Mouse (Mus musculus): ENCODE data around the gene Gm10778.
"Not testable (repeated sequence)": the region's sequence is repeated elsewhere in the genome, so short reads cannot be mapped to it uniquely, and the experiment has no call there.

Gene Gm10778

DNA sequence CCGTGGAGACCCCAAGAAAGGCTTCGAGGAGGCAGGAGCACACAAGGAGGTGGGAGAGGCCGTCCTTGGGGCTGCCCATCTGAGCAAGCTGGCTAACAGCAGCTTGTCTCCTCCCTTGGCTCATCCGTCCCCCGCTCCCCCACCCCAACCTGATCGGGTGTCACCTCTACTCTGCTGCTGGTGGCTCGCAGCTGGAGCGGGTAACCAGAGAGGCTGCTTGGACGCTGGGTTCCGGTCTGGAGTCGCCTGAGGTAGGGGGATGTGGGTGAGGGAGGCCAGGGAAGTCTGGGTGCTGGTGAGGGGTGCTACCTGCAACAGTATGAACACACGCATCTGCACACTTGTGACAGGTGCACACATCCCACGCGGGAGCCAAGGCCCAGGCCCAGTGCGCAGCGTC lies 20.5 kb upstream of the Gm10778 start, which contains the start of gene Ankrd24:
Gene Ankrd24 (plus strand): TSS at position 151 of the 400 bp plus-strand sequence.
- DNase-seq (ENCODE audit: low read depth): no peak

DNA sequence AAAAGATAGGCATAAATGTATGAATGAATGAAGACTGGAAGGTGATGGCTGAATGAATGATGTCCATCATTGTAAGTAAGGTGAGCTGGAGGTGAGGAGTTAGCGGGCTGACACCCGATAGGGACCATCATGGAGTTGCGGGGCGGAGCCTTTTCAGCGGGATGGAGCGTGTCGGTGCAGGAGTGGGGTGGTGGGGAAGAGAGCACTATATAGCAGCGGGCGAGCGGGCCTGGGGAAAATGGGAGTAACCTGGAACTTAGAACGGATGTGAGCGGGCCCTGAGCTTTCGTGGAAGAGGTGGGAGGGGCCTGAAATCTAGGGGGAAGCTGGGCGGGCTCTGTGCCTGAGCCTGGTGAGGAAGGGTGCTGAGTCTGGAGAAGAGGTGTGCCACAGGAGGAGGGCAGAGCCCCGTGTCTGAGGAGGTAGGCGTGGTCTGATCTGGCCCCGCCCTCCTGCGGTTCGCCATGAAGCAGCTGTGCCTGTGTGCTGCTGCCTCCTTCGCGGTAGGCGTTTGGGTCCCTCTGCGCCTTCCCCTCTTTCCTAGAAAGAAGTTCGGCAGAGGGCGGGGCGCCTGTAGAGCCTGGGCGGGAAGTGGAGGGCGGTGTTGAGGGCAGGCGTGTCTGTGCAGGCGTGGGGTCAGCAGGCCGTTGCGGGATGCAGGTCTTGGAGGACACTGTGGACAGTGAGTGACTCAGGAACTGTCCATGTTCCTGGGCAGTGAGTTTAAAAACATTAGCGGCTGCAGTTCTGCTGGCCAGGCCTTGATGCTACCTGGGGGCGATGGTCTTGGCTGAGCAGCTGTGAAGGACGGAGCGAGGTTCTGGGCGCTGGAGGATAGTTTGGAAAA lies 15.4 kb upstream of the Gm10778 start:
- DNase-seq (ENCODE audit: low read depth): peak; percentile 92

DNA sequence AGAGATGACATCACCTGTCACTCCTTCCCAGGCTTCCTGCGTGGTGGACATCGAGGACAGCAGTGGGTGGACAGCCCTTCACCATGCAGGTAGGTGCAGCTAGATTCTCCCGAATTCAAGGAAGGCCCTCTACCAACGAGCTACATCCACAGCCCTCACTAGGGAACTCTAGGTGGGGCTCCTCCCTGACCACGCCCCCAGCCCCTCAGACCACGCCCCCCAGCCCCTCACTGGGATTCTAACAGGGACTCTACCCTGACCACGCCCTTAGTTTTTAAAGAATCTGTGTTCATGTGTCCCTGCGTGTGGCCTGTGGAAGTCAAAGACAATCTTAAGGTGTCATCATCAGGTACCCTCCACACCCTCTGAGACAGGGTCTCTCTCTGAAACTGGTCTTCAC lies 12.5 kb upstream of the Gm10778 start:
- no peak for DNase-seq (ENCODE audit: low read depth)

DNA sequence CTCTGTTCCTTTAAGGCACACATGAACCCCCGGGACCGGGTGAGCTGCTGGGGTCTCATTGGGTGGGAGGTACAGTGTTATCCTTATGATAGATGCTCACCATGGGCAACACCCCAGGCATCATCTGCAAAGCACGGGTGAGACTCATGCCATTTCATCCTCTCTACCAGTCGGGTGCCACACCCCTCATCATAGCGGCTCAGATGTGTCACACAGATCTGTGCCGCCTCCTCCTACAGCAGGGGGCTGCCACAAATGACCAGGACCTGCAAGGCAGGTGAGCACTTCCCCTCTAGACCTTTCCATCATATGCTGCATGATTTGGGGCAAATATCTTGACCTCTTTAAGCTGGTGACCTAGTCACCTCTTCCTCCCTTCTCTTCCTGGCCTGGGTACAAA lies 10.8 kb upstream of the Gm10778 start:
- DNase-seq (ENCODE audit: low read depth): no peak

DNA sequence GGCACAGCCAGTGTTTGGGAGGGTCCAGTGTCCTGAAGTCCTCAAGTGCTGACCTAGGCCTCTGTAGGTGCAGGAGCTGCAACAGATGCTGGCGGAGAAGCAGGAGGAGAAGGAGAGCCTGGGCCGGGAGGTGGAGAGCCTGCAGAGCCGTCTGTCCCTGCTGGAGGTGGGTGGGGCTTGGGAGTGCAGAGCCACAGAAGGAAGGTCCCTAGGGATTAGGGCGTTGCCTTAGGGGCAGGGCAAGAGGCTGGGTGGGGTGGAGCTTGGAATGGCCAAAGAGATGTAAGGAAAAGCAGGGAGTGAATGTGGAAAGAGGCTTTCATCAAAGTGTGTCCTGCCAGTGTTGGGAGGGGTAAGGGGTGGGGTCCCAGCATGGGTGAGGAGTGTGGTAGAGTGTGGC lies 8.0 kb upstream of the Gm10778 start:
- DNase-seq (ENCODE audit: low read depth): not testable (repeated sequence)

DNA sequence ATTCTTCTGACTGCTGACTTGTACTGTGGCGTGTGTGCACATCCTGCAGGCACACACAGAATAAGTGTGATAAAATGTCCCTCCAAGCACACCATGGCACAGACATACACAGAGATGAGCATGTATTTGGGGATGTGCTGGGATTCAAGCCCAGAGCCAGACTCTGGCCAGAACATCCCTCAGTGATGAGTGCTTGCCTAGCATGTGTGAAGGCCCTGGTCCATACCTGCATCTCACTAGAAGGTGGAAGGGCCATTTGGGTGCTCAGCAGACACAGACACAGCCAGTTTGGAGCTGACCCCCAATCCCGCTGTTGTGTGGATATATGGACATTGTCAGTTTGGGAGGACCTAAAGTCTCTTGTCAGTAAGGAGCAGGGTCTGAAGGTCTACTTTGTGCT lies 7.3 kb upstream of the Gm10778 start:
- no peak for DNase-seq (ENCODE audit: low read depth)

DNA sequence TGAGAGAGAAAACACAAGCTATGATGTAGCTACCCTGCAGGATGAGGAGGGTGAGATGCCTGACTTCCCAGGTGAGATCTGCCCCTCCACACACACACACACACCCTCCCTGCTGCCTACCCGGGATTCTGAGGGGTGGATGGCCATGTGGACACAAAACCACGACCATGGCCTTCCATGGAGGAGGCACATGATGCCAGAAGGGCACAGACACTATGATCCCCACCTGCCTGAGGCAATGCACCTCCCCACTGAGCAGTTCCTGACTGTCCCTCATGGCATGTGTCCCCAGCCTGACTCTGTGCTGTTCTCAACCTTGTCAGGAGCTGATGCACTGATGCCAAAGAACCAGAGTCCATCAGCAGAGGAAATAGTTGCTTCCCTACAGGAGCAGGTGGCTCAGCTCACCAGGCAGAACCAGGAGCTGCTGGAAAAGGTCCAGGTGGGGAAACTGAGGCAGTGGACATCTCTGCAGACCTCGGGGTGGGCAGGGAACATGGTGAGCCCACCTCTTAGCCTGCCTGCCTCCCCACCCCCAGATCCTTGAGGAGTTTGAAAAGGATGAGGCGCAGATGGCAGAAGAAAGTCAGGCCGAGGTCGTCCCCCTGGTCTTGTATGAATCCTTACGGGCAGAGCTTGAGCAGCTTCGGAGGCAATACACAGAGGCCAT lies 6.7 kb upstream of the Gm10778 start:
- DNase-seq (ENCODE audit: low read depth): no peak

DNA sequence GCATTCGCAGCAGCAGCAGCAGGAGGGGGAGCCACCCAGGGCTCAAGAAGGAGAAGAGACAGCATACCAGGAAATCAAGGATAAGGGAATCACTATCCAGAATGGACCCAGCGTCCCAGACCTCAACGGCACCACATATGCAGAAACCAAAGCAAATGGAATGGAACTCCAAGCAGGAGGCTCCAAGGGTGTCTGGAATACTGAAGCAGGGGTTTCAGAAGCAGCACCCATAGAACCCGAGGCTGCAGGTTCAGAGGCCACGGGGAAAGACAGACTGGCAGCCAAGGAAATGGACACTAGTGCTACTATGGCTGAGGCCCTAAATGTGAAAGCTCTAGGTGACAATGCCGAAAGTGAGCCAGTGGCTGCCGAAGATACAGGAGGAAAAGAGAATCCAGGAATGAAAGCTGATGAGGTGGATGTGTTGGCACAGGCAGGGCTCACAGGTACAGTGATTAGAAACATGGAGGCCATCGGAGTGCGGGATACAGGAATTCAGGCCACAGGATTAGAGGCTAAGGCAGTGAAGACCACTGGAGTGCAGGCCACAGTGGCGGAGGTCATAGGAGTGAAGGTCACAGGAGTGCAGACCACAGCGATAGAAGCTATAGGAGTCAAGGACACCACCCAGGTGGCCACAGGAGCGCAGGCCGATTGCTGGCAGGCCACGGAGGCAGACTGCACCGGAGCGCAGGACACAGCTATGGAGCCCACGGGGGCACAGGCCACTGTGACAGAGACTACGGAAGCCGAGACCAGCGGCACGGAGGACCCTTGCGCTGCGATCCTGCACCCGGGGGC lies 6.0 kb upstream of the Gm10778 start:
- DNase-seq (ENCODE audit: low read depth): no peak

DNA sequence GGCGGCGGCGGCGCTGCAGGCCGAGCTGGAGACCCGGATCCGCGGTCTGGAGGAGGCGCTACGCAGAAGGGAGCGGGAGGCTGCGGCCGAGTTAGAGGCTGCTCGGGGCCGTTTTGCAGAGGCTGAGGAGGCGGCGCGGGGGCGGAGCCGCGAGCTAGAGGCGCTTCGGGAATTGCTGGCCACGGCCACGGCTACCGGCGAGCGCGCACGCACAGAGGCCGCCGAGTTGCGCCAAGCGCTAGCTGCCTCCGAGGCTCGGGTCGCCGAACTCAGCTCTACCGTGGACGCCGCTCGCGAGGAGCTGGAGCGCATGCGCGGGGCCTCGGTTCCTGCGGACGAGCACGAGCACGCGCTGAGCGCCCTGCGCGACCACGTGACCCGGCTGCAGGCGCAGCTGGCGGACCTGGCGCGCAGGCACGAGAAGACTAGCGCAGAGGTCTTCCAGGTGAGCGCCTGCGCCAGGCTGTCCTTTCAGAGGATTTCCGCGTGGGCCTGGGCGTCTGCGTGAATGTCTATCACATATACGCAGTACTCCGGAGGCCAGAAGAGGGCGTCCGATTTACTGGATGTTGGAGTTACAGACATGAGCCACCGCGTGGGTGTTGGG lies 5.3 kb upstream of the Gm10778 start:
- peak; percentile 81 for DNase-seq (ENCODE audit: low read depth)

DNA sequence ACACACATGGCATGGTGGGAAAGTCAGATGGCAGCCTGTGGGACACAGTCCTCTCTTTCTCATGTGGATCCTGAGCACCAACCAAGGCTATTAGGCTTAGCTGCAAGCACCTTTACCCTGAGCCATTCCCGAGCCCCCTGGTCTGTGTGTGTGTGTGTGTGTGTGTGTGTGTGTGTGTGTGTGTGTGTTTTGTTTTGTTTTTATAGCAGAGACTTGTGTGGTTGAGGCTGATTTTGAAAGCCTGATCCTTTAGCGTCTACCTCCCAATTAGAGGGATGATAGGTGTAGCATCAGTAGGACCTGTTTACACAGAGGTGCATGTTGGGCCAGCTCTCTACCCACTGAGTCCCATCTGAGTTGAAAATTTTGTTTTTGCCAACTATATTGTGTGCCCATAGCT lies 4.7 kb upstream of the Gm10778 start:
- DNase-seq (ENCODE audit: low read depth): no peak

DNA sequence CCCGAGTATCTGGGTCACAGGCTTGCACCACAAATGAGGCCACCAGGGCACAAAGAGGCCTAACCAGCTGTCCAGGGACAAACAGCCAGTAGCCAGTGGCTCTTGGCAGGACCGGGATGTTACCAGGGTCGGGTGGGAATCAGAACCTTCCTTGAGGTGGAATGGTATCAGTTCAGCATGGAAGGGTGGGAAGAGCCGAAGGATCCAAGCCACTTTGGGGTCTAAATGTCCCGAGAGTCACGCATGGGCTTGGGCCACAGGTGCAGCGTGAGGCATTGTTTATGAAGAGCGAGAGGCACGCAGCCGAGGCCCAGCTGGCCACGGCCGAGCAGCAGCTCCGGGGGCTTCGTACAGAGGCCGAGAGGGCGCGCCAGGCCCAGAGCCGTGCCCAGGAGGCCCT lies 4.1 kb upstream of the Gm10778 start:
- DNase-seq (ENCODE audit: low read depth): no peak

DNA sequence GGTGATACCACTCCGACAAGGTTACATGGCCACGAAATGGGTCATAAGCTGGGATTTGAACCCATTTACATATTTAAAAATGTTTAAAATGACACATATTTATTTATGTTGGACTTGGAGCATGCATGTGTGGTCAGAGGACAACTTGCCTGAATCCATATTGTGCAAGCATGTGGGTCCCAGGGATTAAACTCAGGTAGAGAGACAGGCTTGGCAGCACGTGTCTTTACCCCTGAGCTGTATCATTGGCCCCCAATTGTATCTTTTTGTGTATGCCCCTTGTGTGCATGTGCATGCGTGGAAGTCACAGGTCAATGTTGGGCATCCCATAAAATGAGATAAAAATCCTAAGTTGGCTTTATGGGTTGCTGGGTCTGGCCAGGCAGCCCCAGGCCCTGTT lies 3.5 kb upstream of the Gm10778 start:
- no peak for DNase-seq (ENCODE audit: low read depth)

DNA sequence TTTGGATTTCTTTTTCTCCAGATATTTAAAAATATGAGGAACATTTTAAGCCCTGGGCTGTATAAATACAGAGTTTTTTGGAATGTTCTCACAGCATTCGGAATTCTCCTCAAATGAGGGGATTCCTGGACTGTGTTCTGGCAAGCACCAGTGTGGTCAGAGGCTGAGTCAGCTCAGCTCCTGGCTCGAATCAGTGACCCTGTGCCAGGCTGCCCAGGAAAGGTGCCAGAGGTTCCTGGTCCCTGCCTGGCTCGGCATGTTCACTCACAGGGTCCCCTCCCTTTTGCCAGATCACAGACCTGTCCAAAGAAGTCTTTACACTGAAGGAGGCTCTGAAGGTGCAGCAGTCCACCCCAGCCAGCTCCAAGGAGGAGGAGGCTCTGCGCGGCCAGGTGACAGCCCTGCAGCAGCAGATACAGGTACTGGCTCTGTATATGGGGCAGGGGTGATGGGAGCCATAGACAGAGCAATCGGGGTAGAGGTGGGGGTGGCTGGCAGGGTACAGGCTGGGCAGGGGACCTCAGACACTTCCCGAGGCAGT lies 2.8 kb upstream of the Gm10778 start:
- DNase-seq (ENCODE audit: low read depth): no peak

DNA sequence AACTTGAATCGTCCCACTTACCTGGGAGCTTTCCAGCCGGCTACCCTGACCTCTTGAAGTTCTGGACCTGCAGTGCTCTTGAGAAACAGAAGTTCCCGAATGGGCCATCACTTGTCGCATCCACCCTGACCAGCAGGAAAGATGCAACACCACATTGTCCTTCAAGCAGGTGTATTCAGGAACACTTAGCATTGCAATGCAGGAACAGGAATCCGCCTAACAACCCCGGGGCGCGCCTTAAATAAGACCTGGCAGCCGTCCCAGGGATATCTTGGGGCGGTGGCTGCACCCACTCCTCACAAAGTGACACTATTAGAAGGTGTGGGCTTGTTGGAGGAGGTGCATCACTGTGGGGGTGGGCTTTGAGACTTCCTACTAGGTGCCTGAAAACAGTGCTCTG lies 6.3 kb downstream of the Gm10778 start:
- no peak for DNase-seq (ENCODE audit: low read depth)

DNA sequence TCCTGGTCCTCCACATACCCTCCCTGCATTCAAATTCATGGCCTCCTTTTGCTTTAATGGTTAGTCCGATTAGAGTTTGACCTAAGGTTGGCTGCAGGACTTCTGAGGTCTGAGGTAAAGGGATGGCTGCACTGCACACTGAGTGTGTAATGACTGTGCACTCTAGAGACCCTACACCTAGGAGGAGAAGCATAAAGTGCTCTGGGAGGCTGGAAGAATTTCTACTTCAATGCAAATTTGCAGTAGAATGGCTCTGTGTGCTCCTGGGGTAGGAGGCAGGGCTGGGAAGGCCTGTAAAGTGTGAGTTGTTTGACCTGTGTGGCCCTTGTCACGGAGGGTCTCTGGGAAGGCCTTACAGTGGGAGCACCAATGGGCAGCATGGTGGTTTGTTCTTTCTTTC lies 7.3 kb downstream of the Gm10778 start:
- DNase-seq (ENCODE audit: low read depth): no peak

DNA sequence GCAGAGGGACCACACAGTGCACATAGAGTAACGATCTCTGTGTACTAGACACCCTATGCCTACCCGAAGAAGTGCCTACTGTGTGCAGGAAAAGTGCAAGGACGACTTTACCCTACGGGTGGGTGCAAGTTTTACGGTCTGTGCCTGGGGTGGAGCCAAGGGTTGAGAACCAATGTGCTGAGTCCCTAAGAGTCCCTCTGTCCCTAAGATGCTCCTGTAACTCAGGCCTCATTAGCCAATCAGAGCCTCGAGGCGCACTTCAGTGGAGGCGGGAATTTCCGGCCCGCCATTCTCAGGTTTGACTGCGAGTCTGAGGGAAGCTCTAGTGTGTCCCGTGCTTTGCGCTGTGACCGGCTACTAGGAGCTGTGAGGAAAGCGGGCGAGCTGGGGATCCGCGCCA lies 38.3 kb downstream of the Gm10778 start:
- not testable (repeated sequence) for DNase-seq (ENCODE audit: low read depth)

DNA sequence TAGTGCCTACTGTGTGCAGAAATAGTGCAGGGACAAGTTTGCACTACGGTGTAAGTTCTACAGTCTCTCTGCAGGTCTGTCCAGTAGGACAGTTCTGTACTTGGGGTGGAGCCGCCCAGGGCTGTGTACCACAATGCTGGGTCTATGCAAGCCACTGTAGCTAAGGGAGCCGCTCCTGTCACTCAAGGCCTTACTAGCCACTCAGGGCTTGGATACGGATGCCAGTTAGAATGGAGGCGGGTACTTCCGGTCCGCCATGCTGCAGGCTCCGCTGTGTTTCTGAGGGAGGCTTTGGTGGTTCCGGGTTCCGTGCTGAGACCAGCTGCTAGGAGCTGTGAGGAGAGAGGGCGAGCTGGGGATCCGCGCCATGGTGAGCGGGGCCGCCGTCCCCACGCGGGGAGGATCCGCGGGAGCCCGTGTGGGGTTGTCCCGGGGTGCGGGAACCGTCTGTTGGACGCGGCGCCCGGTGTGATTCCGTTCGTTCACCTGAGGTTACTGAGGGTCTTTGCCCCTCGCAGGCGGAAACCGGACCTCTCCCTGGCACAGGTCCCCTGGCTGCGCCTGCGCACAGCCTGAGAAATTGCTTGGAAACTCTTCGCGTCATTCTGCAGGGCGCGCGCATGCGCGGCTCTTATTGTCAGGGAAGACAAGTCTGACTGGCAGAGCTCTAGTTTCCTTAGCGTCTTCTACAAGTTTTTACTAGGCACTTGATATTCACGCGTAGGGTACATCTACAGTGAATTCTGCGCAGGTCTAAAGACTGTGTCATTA lies 55.9 kb downstream of the Gm10778 start, which contains the start of gene Zfp433:
Gene Zfp433 (plus strand): TSS at position 295 of the 771 bp plus-strand sequence.
- not testable (repeated sequence) for DNase-seq (ENCODE audit: low read depth)

Data from c-Kit-positive CD71-positive TER-119-negative erythroid progenitor cells, embryonic 14.5 days (primary cell).